Mouse (Mus musculus) c-Kit-positive CD71-negative TER-119-negative erythroid progenitor cells, embryonic 14.5 days (primary cell): Measurements from ENCODE around the gene Ric1.
"Not testable (repeated sequence)": the region's sequence is repeated elsewhere in the genome, so short reads cannot be mapped to it uniquely, and the experiment has no call there.

ENCODE experiments used
- DNase-seq: peaks from one replicate; pipeline ENCODE4 v3.0.0-alpha.2; 2013; ENCODE audit warnings: low read depth

Gene Ric1

GRCm38 (mm10) chr19:29528568-29528967 lies 6.5 kb downstream of the Ric1 start:
- no peak for DNase-seq

- DNase-seq = no peak
Measured at GRCm38 (mm10) chr19:29534030-29534429, 11.9 kb downstream of the Ric1 start.

DNA sequence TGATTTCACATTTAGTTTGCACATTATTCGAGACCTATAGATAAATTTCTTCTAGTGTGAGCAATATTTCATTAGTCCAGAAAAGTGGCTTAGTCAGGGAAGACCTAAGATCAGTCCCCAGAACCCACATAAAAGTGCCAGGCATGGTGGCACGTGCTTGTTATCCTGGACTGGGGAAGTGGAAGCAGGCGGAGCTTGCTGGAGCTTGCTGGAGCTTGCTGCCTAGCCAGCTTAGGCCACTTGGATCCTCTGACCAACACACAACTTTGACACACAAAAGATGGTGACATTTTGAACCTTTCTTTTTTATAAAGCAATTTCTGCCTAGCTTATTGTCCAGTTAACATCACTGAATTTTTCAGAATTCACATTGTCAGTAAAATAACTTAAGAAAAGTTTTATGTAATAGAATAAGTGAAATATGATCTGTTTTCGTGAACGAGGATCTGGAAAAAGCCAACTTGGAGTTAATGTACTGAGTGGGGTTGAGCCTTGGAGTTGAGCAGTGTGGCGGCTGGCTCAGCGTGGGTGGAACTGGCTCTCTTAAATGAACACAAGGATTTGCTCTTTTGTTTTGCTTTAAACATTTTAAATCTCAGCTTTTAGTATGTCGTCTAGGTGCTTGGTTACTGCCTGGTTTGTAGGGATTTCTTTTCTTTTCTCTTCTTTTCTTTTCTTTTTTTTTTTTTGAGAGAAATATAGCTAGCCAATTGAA lies 20.3 kb downstream of the Ric1 start:
- no peak for DNase-seq

GRCm38 (mm10) chr19:29544026-29544425 lies 21.9 kb downstream of the Ric1 start:
- DNase-seq = no peak

GRCm38 (mm10) chr19:29550618-29551017 lies 28.5 kb downstream of the Ric1 start:
- DNase-seq = no peak

GRCm38 (mm10) chr19:29551128-29551527 lies 29.0 kb downstream of the Ric1 start:
- DNase-seq = no peak

GRCm38 (mm10) chr19:29551980-29552379 lies 29.9 kb downstream of the Ric1 start:
- DNase-seq = not testable (repeated sequence)

GRCm38 (mm10) chr19:29557171-29557845 lies 35.2 kb downstream of the Ric1 start:
- DNase-seq = not testable (repeated sequence)

- no peak for DNase-seq
Measured at GRCm38 (mm10) chr19:29562166-29562565, 40.1 kb downstream of the Ric1 start.

GRCm38 (mm10) chr19:29562603-29563002 lies 40.5 kb downstream of the Ric1 start:
- no peak for DNase-seq

- DNase-seq = peak; percentile 61
Measured at GRCm38 (mm10) chr19:29563258-29563779, 41.2 kb downstream of the Ric1 start.

GRCm38 (mm10) chr19:29566512-29566911 lies 44.4 kb downstream of the Ric1 start:
- DNase-seq = no peak

DNA sequence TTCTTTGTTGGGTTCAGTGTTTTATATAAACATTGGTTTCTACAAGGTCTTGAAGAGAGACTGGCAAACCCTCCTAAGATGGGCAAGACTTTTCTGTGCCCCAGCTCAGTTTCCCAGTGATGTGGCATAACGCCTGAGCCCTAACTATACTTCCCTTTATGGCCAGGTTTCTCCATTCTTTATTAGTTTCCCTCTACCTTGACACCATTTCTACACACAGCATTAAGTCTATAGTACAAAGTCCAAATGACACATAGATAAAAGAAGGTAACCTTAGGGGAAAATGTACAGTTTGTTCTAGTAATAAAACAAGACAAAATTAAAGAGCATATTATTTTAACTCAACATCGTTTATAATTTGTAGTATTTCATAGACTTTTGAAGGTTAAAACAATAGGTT lies 60.4 kb downstream of the Ric1 start:
- no peak for DNase-seq

- DNase-seq = no peak
Measured at GRCm38 (mm10) chr19:29583734-29584133, 61.7 kb downstream of the Ric1 start.

GRCm38 (mm10) chr19:29593783-29594182 lies 71.7 kb downstream of the Ric1 start:
- not testable (repeated sequence) for DNase-seq

- DNase-seq = no peak
Measured at GRCm38 (mm10) chr19:29596276-29596675, 74.2 kb downstream of the Ric1 start.

- DNase-seq = peak; percentile 5
Measured at GRCm38 (mm10) chr19:29596985-29597384, 74.9 kb downstream of the Ric1 start.

GRCm38 (mm10) chr19:29598981-29599380 lies 76.9 kb downstream of the Ric1 start:
- DNase-seq = no peak

DNA sequence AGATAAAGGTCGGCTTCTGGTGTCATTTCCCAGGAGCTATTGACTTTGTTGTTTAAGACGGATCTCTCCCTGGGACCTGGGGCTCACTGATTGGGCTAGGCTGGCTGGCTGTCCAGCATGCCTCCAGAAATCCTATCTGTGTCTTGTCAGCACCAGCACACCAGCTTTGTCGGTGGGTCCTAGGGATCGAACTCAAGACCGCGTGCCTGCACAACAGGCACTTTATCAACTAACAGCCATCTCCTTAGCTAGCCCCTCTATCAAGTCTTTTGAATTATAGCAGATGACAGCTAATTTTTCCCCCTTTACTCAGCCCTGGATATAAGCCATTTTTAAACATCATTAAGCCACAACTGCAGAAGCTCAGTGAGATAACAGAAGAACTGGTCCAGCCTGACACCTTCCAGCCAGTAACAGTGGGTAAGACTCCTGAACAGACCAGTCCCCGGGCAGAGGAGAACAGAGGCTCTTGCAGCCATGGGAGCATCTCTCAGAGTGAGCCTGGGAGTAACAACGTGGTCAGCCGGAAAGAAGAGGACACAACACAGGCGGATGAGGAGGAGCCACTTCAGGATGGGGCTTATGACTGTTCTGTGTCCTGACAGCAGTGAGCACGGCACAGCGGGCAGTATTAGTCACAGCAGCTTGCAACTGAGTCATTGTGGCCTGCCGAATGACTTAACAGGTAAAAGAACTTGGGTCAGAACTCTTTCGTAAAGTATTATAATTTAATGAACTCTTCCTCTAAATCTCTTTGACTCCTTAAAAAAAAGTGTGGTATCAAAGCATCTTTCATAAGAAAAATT lies 81.7 kb downstream of the Ric1 start:
- no peak for DNase-seq

DNA sequence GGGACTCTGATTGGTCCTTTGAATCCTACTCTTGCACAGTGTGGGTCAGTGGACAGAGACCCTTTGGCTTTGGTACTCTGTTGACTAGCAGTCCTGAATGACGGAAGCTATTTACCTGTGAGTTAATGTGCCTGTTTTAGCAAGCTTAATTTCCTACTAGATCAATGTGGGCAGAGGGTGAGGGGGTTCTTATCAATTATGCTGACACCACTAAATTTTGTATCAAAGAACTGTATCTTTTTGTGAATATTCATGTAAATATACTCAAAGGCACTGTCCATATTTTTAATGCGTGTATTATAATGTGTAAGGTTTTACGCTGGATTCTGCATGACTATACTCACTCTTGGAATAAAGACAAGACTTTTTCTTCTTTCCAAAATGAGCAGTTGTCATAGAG lies 82.6 kb downstream of the Ric1 start:
- no peak for DNase-seq

- DNase-seq = no peak
Measured at GRCm38 (mm10) chr19:29607521-29607920, 85.4 kb downstream of the Ric1 start.

DNA sequence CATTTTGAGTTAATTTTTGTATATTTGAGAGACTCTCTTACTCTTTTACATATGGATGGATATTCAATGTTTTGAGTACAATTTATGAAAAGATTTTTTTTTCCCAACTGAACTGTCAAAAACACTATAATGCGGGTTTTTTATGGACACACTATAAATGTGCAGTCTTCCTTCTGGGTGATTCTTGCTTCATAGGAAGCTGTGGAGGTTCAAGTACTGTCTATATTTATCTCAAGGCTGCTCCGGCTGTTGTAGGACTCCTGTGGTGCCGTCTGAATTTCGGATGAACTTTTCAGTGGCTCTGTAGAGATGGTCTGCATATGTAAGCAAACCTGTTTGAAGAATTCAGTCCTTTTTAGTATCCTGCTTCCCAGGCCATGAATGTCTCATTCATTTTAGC lies 86.1 kb downstream of the Ric1 start:
- DNase-seq = no peak

DNA sequence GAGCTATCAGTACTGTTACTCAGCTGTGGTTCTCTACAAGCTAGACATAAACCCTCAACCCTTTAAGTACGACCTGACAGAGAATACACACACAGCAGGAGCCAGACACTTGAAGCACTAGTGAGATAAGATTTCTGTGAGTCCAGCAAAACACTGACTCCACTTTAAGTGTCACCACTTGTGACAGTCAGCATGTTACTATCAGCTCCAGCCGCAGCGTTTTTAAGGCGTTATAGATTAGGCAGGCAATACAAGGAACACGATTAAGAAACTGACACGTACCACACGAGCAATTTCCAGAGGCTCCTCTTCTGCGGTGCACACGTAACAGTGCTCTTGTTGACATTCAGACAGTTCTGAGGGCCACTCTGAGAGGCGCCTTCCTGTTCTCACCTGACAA lies 88.8 kb downstream of the Ric1 start:
- peak; percentile 4 for DNase-seq
